Mouse (Mus musculus): ENCODE measurements at regions not wholly inside any gene's neighbourhood (a gene's known extent, or its start where the extent isn't known, plus 50 kb on each side); places are given as distances from the start of the nearest gene placed in this dataset.

GRCm38 (mm10) chr5:113408588-113408987 lies 51.5 kb downstream of the Aym1 start:
- DNase-seq: no peak
- intact Hi-C loops (cut with DNase I): no loop called here

- no peak for DNase-seq
- intact Hi-C loops (cut with DNase I): no loop called here
Observed at GRCm38 (mm10) chr5:113410963-113411362, 53.9 kb downstream of the Aym1 start.

GRCm38 (mm10) chr5:113414639-113415038 lies 57.5 kb downstream of the Aym1 start:
- intact Hi-C loops (cut with DNase I): no loop called here
- DNase-seq: no peak

GRCm38 (mm10) chr5:113418335-113419013 lies 61.4 kb downstream of the Aym1 start:
- DNase-seq: no peak
- intact Hi-C loops (cut with DNase I): no loop called here

GRCm38 (mm10) chr5:113420619-113421018 lies 63.5 kb downstream of the Aym1 start:
- intact Hi-C loops (cut with DNase I): no loop called here
- DNase-seq: no peak

- intact Hi-C loops (cut with DNase I): no loop called here
- no peak for DNase-seq
Observed at GRCm38 (mm10) chr5:113421993-113422725, 65.1 kb downstream of the Aym1 start.

GRCm38 (mm10) chr5:113422726-113423110 lies 65.6 kb downstream of the Aym1 start:
- DNase-seq: no peak
- intact Hi-C loops (cut with DNase I): no loop called here

- intact Hi-C loops (cut with DNase I): loop anchor here (5.0 kb wide), 1 partner anchor 1440 kb away; no protein-coding TSS in a partner anchor
- no peak for DNase-seq
Observed at GRCm38 (mm10) chr5:113427779-113428178, 62.4 kb upstream of the Wscd2 start.

GRCm38 (mm10) chr5:113431334-113431733 lies 58.8 kb upstream of the Wscd2 start:
- intact Hi-C loops (cut with DNase I): no loop called here
- DNase-seq: no peak

- no peak for DNase-seq
- intact Hi-C loops (cut with DNase I): no loop called here
Observed at GRCm38 (mm10) chr5:113436987-113437386, 53.1 kb upstream of the Wscd2 start.
